Mouse (Mus musculus): ENCODE results near the gene Sncb. TPM values are rescaled to one million over a fixed set of nuclear protein-coding genes. Genes with fewer than 3 reads are reported as not detected.

Gene Sncb
- total RNA-seq (2014; rRNA removed): 96.8 and 111 TPM in 2 replicates
- 202 and 222 TPM in 2 replicates for polyA plus RNA-seq (2015; fragmentation: Nextera tagmentation; extraction: Ambion mirVana)

GRCm38 (mm10) chr13:54766192-54766768, at the start of gene Sncb:
TSS of gene Sncb (minus strand) at chr13:54766595.
- TF ChIP-seq CTCF (IDR thresholded peaks at IDR 0.05; ENCODE audit: low read depth): peak; percentile 79
- peak within 1 kb of the TSS; percentile 70 for H3K9ac ChIP-seq (replicated peaks; ENCODE audit: low read length)
- ATAC-seq: peak; percentile 86
- peak within 1 kb of the TSS; percentile 67 for H3K4me2 ChIP-seq (ENCODE audit: low read depth, low read length)
- peak within 1 kb of the TSS; percentile 62 for H3K4me3 ChIP-seq (ENCODE audit: low read length)
- no peaks in the 10 kb centered on the region for H3K9me3 ChIP-seq (ENCODE audit: low read length)
- 2% methylated on average over 35 of the region's 35 CpGs for WGBS
- H3K27me3 ChIP-seq (ENCODE audit: insufficient read depth, low read length): no peaks in the 10 kb centered on the region
- H3K27ac ChIP-seq: peak within 1 kb of the TSS; percentile 82
- H3K36me3 ChIP-seq (ENCODE audit: insufficient read depth, low read length): no peaks in the 10 kb centered on the region
- H3K4me1 ChIP-seq (ENCODE audit: insufficient read depth, low read length): 0 out of 2 replicates have a peak, but pooled peaks cover 3% of the 10 kb centered on the region
- DNase-seq (ENCODE audit: low spot score): peak; percentile 84

- Histone ChIP-seq H3K4me3 (ENCODE audit: low read length) (no peak overlapping the region), H3K4me2 (ENCODE audit: low read depth, low read length) (no peak overlapping the region), H3K9ac (replicated peaks; ENCODE audit: low read length) (no peak overlapping the region), H3K4me1 (ENCODE audit: insufficient read depth, low read length) (no peaks in the 10 kb centered on the region; the same call in 1 of the 2 replicates), H3K9me3 (ENCODE audit: low read length) (no peaks in the 10 kb centered on the region), H3K36me3 (ENCODE audit: insufficient read depth, low read length) (no peaks in the 10 kb centered on the region), H3K27me3 (ENCODE audit: insufficient read depth, low read length) (no peaks in the 10 kb centered on the region), H3K27ac (no peak overlapping the region)
- TF ChIP-seq CTCF (IDR thresholded peaks at IDR 0.05; ENCODE audit: low read depth): no peak
- ATAC-seq: no peak
- WGBS: 89% methylated on average over 9 of the region's 9 CpGs
- DNase-seq (ENCODE audit: low spot score): no peak
These were observed 47.0 kb upstream of the Sncb start for GRCm38 (mm10) chr13:54813381-54813780.

- no peaks in the 10 kb centered on the region for H3K36me3 ChIP-seq (ENCODE audit: insufficient read depth, low read length)
These were observed 45.1 kb upstream of the Sncb start for GRCm38 (mm10) chr13:54811476-54811875.

GRCm38 (mm10) chr13:54808067-54808466, 41.7 kb upstream of the Sncb start:
- Histone ChIP-seq H3K4me1 (ENCODE audit: insufficient read depth, low read length) (no peaks in the 10 kb centered on the region; the same call in 1 of the 2 replicates), H3K9me3 (ENCODE audit: low read length) (no peaks in the 10 kb centered on the region), H3K4me3 (ENCODE audit: low read length) (no peak overlapping the region), H3K36me3 (ENCODE audit: insufficient read depth, low read length) (no peaks in the 10 kb centered on the region), H3K9ac (replicated peaks; ENCODE audit: low read length) (no peak overlapping the region), H3K4me2 (ENCODE audit: low read depth, low read length) (no peak overlapping the region), H3K27ac (no peak overlapping the region), H3K27me3 (ENCODE audit: insufficient read depth, low read length) (no peaks in the 10 kb centered on the region)
- DNase-seq (ENCODE audit: low spot score): no peak
- ATAC-seq: no peak
- no peak for TF ChIP-seq CTCF (IDR thresholded peaks at IDR 0.05; ENCODE audit: low read depth)
- 74% methylated on average over 12 of the region's 12 CpGs for WGBS

More at GRCm38 (mm10) chr13:54811476-54811875, 45.1 kb upstream of the Sncb start:
- Histone ChIP-seq H3K4me2 (ENCODE audit: low read depth, low read length) (no peak overlapping the region), H3K4me3 (ENCODE audit: low read length) (no peak overlapping the region), H3K27ac (no peak overlapping the region), H3K9ac (replicated peaks; ENCODE audit: low read length) (no peak overlapping the region), H3K9me3 (ENCODE audit: low read length) (no peaks in the 10 kb centered on the region), H3K27me3 (ENCODE audit: insufficient read depth, low read length) (no peaks in the 10 kb centered on the region), H3K4me1 (ENCODE audit: insufficient read depth, low read length) (no peaks in the 10 kb centered on the region; the same call in 1 of the 2 replicates)
- ATAC-seq: no peak
- no peak for DNase-seq (ENCODE audit: low spot score)
- no peak for TF ChIP-seq CTCF (IDR thresholded peaks at IDR 0.05; ENCODE audit: low read depth)
- 67% methylated on average over 7 of the region's 7 CpGs for WGBS

- Histone ChIP-seq H3K4me1 (ENCODE audit: insufficient read depth, low read length) (no peaks in the 10 kb centered on the region; the same call in 1 of the 2 replicates), H3K36me3 (ENCODE audit: insufficient read depth, low read length) (no peaks in the 10 kb centered on the region), H3K27me3 (ENCODE audit: insufficient read depth, low read length) (no peaks in the 10 kb centered on the region), H3K4me2 (ENCODE audit: low read depth, low read length) (no peak overlapping the region), H3K9me3 (ENCODE audit: low read length) (no peaks in the 10 kb centered on the region), H3K9ac (replicated peaks; ENCODE audit: low read length) (no peak overlapping the region), H3K4me3 (ENCODE audit: low read length) (no peak overlapping the region), H3K27ac (no peak overlapping the region)
- WGBS: 23% methylated on average over 13 of the region's 13 CpGs
- DNase-seq (ENCODE audit: low spot score) (no peak), ATAC-seq (peak; percentile 44; the same call in 1 of the 2 replicates)
- no peak for TF ChIP-seq CTCF (IDR thresholded peaks at IDR 0.05; ENCODE audit: low read depth)
These were observed 40.1 kb upstream of the Sncb start for GRCm38 (mm10) chr13:54806434-54806976.

GRCm38 (mm10) chr13:54805134-54805838, 38.9 kb upstream of the Sncb start:
- TF ChIP-seq CTCF (IDR thresholded peaks at IDR 0.05; ENCODE audit: low read depth): peak; percentile 91
- ATAC-seq: peak; percentile 73
- 42% methylated on average over 21 of the region's 21 CpGs for WGBS
- Histone ChIP-seq H3K4me2 (ENCODE audit: low read depth, low read length) (no peak overlapping the region), H3K27me3 (ENCODE audit: insufficient read depth, low read length) (no peaks in the 10 kb centered on the region), H3K4me1 (ENCODE audit: insufficient read depth, low read length) (no peaks in the 10 kb centered on the region; the same call in 1 of the 2 replicates), H3K4me3 (ENCODE audit: low read length) (no peak overlapping the region), H3K9ac (replicated peaks; ENCODE audit: low read length) (no peak overlapping the region), H3K9me3 (ENCODE audit: low read length) (no peaks in the 10 kb centered on the region), H3K36me3 (ENCODE audit: insufficient read depth, low read length) (no peaks in the 10 kb centered on the region), H3K27ac (no peak overlapping the region)
- peak; percentile 83 for DNase-seq (ENCODE audit: low spot score)

Data from hindbrain, postnatal 0 days (tissue).